Mouse (Mus musculus) naive thymus-derived CD4-positive, alpha-beta T cell, adult 2 months (primary cell): Measurements from ENCODE around the gene Trim32.

Experiments
- DNase-seq: peaks from one replicate; pipeline ENCODE4 v3.0.0-alpha.2; 2011; ENCODE audit warnings: low read depth

Trim32 gene

DNA sequence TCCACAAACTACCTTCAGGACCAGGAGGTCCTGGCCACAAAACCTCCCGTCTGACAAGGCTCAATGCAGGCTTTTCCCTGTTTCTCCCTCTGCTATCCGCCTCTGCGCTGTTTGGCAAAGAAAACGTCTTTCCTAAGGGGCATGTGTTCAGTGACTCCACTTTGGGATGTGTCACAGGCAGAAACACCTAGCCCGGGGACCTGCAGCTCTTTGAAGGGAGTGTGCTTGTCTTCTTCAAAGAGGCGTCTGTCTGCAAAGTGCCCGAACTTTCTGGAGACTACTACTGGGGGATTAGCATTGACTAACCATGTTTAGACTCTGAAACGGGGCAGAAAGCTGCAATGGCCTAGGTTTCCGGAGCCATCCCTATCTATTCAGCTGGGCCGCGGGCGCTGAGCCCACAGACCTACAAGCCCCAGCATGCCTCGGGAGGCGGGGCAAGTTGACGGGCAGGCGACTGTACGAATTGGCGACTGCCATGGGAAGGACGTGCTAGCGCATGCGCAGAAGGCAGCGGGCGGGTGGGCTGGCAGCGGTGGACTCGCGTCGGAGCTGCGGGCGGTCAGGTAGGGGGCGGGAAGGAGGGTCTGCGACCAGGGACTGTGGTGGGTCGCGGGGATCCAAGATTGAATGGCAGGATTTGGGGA lies at the start of gene Trim32:
Gene Trim32, plus strand, starts transcription at position 483 of the 647 bp plus-strand sequence.
- peak; percentile 97 for DNase-seq

DNA sequence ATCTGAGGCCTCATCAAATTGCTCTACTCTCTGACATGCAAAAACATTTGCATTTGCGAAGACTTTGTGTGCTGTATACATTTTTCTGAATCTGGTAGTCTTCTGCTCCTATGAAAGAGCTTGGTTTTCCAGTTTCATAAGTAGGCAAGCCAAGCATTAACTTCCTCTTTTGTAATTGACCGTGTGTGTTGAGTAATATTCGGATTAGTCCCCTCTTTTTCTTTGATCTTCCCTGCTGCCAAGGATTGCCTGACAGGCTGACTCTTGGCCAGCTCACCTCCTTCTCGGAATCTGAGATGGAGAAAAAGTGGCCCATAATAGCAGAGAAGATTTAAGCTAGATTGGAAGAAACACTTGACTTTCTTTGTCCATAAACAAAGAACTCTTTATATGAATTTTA lies 39.3 kb upstream of the Trim32 start:
- DNase-seq = no peak

GRCm38 (mm10) chr4:65580254-65580653 lies 24.5 kb upstream of the Trim32 start:
- DNase-seq = no peak

GRCm38 (mm10) chr4:65586947-65587346 lies 17.8 kb upstream of the Trim32 start:
- DNase-seq = no peak

GRCm38 (mm10) chr4:65589780-65590179 lies 15.0 kb upstream of the Trim32 start:
- DNase-seq = peak; percentile 24

DNA sequence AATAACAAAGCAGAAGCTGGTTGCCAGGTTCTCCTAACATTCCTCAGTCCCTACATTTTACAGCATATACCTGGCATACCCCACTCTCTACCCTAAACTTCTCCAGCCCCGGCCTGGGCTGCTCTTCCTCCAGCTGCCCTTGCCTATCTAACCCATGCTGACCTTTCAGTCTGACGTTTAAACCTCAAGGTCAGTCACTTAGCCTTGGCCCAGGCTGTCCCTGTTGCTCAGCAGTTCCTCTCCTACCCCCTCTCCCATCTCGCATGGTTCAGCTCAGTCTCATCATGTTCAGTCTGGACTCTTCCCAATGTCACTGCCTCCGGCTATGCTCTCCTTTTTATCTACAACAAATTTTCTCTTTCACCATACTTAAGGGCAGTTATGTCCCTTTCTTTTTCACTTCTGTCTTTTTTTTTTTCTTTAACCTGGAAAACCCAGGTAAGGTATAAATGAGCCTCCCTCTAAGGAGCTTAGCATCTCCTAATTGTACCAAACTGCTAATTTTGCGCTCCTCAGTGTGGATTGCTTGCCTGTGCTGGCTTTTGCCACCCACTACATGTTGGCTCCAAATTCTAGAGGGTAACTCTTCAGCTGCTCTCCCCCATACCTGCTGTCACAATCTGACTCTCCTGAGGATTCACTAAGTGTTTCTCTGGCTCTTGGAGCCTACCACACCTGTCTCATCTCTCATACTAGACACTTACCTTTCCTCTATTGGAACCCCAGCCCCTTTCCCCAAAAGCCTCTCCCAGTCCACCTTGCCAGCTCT lies 10.0 kb upstream of the Trim32 start:
- no peak for DNase-seq

DNA sequence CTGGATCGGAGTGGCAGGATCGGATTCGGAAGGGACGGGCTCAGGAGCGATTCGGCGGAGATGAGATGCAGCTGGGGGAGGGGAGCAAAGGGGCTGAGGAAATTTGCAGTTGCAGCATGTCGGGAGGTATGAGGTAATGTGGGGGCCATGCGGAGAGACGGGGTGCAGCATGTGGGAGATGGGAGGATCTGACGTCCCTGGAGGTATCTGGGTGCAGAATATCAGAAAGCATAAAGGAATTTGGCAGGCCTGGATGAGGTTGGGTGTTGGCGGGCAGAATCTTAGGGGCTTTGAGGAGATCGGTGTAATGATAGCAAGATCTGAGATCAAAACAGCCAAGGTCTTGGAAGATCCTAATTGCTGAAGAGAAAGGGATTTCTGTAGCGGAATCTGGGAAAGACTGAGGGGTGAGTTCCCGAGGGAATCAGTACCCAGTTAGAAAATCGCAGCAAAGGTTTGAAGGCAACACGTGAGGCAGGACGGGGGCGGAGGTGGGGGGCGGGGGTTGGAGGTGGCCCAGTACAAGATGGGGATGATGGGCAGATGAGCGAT lies 441 bp downstream of the Trim32 start:
- DNase-seq = no peak

DNA sequence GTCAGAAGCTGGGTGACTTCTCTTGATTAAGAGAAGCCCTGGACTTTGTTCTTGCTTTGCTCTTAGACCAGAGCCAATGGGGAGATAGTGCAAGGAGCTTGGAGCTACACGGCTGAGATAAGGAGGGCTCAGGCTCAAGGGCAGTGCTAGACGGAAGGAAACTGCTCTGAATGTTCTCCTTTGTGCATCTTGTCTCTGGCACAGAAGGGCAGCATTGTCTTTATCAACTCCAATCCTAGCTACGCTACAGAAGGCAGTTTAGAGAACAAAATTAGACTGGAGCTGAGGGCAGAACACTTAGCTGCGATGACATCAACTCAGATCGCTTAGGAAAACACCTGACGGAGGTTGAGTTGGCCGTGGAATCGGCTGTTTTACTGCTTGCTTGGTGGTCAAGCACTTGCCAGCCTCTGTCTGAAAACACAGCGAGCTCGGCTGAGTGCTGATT lies 2.4 kb downstream of the Trim32 start:
- no peak for DNase-seq

- no peak for DNase-seq
Measured at GRCm38 (mm10) chr4:65608112-65608511, 3.3 kb downstream of the Trim32 start.

- DNase-seq = no peak
Measured at GRCm38 (mm10) chr4:65610329-65610728, 5.5 kb downstream of the Trim32 start.

- no peak for DNase-seq
Measured at GRCm38 (mm10) chr4:65610896-65611295, 6.1 kb downstream of the Trim32 start.

- DNase-seq = no peak
Measured at GRCm38 (mm10) chr4:65613135-65613534, 8.3 kb downstream of the Trim32 start.

DNA sequence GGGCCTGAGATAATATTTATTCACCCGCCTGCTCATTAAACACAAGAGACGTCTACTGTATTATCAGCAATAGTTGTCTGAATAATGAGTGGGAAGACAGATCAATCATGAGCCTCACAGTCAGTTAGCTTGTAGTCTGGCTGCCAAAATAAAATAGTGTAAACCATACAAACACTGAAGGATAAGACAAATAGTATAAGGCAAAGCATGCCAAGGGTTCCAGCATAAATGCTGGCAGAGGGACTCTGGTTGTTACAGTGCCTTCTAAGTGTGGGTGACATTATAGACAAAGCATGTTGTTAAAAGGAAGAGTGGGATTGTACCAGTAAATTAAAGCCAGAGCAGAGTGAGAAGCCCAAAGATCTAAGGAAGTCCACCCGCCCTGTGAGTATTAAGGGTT lies 15.3 kb downstream of the Trim32 start:
- no peak for DNase-seq

DNA sequence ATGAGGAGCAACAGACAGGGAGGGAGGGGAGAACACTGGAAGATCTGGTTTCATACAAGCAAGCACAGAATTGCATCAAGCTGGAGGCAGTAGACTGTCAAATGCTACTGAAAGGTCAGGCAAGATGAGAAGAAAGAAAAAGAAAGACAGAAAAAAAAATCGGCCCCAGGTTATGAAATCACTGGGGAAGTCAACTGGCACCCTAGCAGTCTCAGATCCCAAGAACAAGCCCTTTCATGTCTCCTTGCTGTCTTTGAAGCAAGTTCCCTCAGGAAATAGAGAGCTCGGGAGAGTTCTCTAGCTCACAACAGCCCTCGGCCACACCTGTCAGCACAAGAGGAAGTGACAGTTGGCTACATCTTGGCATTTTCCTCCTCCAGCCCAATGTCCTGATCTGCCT lies 33.4 kb downstream of the Trim32 start:
- DNase-seq = no peak

- DNase-seq = no peak
Measured at GRCm38 (mm10) chr4:65642611-65643010, 37.8 kb downstream of the Trim32 start.

DNA sequence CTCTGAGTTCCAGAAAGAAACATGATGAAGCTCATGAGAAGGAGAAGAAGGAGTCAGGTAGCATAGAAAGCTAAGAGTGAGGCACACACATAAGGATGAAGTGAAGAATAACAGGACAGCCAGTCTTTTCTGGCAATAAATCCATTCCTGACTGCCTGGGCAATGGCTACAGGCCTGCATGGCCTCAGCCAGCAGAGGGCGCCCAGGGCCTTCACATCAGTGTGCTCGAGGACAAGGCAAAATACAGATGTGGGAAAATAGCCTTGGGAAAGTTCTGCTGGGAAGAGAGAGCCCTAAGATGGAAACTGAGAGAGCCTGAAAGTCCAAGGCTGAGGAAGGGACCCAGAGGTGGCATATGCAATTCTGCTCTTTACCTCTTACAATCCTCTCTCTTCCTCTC lies 49.9 kb downstream of the Trim32 start:
- DNase-seq = no peak

GRCm38 (mm10) chr4:65663176-65663575 lies 58.4 kb downstream of the Trim32 start:
- no peak for DNase-seq
